Mouse (Mus musculus): ENCODE data around the gene Rora.
A peak's percentile ranks its signal among the peaks of the same experiment; 100 is the strongest.

The Rora gene

DNA sequence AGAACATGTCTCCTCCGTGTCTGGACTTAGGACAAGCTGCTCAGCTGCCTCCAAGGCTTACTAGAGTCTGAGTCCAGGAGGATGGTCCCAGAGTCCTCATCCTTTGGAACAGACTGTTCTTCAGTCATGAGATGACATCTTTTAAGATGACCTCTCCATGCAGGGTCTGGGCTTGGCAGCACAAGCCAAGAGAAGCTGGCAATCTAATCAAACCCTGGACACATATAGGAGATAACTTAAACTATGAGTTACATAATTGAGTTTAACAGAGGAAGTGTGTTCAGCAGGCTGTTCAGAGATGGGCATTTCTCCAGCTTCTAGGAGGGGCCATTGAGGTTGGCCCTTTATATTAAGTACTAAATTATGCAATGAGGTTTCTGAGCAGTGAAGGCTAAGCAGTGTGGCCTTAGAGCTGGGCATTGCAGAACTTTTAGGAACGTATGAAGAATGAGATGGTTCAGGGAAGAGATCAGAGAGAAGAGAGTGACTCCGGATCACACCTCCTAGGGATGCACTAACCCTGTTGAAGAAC, 42.9 kb downstream of the Rora start:
- Histone ChIP-seq H3K36me3 (ENCODE audit: insufficient read depth, low read length) (no peaks in the 10 kb centered on the region), H3K4me3 (replicated peaks; ENCODE audit: low read length) (no peak overlapping the region), H3K4me1 (replicated peaks; ENCODE audit: low read depth, low read length) (no peaks in the 10 kb centered on the region), H3K9me3 (ENCODE audit: low read length) (no peaks in the 10 kb centered on the region), H3K27me3 (ENCODE audit: insufficient read depth, low read length) (no peaks in the 10 kb centered on the region)
- no peak for TF ChIP-seq NANOG (IDR thresholded peaks at IDR 0.05; ENCODE audit: borderline replicate concordance, low read length)
- TF ChIP-seq POU5F1 (IDR thresholded peaks at IDR 0.05; ENCODE audit: borderline replicate concordance, low read length): no peak
- TF ChIP-seq CTCF (conservative IDR thresholded peaks at IDR 0.05; ENCODE audit: low read length): no peak

DNA sequence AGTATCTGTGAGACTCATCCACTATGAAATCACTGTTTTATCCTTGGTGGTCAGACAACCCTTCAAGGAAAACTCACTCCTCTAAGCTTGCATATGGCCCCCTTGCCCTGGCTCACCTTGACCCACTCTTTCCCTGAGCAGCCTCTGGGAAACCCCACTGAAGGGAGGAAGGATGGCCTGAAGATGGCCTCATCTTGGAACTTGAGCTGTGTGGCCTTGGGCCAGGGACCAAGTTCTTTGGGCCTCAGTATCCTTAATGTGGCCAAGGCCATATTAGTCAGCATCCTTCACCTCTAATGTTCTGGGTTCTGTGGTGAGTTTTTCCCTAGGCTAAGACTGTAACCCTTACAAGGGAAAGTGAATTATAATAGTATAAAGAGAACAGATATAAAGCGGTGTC, 45.8 kb downstream of the Rora start:
- no peaks in the 10 kb centered on the region for H3K4me1 ChIP-seq (replicated peaks; ENCODE audit: low read depth, low read length)
- TF ChIP-seq CTCF (conservative IDR thresholded peaks at IDR 0.05; ENCODE audit: low read length) (no peak), POU5F1 (IDR thresholded peaks at IDR 0.05; ENCODE audit: borderline replicate concordance, low read length) (no peak)
- H3K9me3 ChIP-seq (ENCODE audit: low read length): no peaks in the 10 kb centered on the region
- no peak overlapping the region for H3K4me3 ChIP-seq (replicated peaks; ENCODE audit: low read length)
- no peaks in the 10 kb centered on the region for H3K27me3 ChIP-seq (ENCODE audit: insufficient read depth, low read length)
- no peaks in the 10 kb centered on the region for H3K36me3 ChIP-seq (ENCODE audit: insufficient read depth, low read length)

DNA sequence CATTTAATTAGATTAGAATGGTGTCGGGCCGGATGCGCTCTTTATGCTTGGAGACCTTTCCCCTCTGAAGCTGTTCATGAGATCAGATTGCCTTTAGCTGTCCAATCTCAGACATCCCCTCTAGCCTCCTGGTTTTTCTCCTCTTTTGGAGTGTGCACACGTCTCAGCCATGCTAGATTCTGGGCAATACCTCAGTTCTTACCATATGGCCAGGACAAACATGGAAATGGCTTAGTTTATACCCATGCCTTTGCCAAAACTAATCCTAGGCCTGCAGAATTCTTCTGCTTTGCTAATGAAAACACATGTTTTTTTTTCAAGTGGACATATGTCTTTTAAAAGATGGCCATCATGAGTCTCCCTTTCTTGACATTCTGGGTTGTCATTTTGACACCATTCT, 46.3 kb downstream of the Rora start:
- H3K27me3 ChIP-seq (ENCODE audit: insufficient read depth, low read length): no peaks in the 10 kb centered on the region
- H3K36me3 ChIP-seq (ENCODE audit: insufficient read depth, low read length): no peaks in the 10 kb centered on the region
- no peaks in the 10 kb centered on the region for H3K4me1 ChIP-seq (replicated peaks; ENCODE audit: low read depth, low read length)
- no peak overlapping the region for H3K4me3 ChIP-seq (replicated peaks; ENCODE audit: low read length)
- TF ChIP-seq CTCF (conservative IDR thresholded peaks at IDR 0.05; ENCODE audit: low read length): no peak
- TF ChIP-seq NANOG (IDR thresholded peaks at IDR 0.05; ENCODE audit: borderline replicate concordance, low read length): no peak
- TF ChIP-seq POU5F1 (IDR thresholded peaks at IDR 0.05; ENCODE audit: borderline replicate concordance, low read length): no peak
- H3K9me3 ChIP-seq (ENCODE audit: low read length): no peaks in the 10 kb centered on the region

DNA sequence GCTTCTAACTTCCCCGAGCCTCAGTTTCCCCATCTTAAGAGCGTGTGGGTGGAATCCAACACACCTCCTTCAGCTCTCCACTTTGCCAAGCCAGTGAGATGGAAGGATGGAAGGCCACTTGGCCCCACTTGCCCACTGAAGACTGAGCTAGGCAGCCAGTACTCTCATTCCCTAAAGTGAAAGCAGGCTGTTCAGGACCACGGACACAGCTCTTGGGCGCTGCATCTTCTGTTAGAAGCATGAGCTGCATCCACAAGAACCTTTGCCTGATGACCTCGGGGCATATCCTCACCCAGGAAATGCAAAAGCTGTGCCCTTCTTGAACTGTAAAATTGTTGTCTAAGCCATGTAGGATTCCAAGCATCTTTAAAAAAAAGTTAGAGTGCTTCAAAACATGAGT, 54.0 kb downstream of the Rora start:
- no peaks in the 10 kb centered on the region for H3K9me3 ChIP-seq (ENCODE audit: low read length)
- no peaks in the 10 kb centered on the region for H3K4me1 ChIP-seq (replicated peaks; ENCODE audit: low read depth, low read length)
- H3K4me3 ChIP-seq (replicated peaks; ENCODE audit: low read length): no peak overlapping the region
- H3K27me3 ChIP-seq (ENCODE audit: insufficient read depth, low read length): no peaks in the 10 kb centered on the region
- no peak for TF ChIP-seq CTCF (conservative IDR thresholded peaks at IDR 0.05; ENCODE audit: low read length)
- no peak for TF ChIP-seq POU5F1 (IDR thresholded peaks at IDR 0.05; ENCODE audit: borderline replicate concordance, low read length)
- no peak for TF ChIP-seq NANOG (IDR thresholded peaks at IDR 0.05; ENCODE audit: borderline replicate concordance, low read length)
- H3K36me3 ChIP-seq (ENCODE audit: insufficient read depth, low read length): no peaks in the 10 kb centered on the region

DNA sequence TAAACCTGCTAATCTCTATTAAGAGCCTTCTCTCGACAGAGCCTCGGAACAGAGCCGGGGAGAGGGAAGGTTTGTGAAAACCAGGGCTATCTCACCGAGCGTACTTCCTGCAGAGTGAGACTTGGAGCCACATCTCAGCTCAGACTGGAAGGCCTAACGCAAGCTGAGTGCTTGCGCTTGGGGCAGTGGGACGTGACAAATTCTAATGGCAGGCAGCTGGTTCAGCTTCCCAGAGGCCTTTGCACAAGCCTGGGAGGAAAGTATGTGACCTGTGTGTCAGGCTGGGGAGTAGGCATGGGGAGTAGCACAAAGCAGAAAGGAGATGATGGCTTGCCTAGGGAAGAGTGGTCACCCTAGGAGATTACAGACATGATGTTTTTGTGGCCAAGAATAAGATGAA, 55.6 kb downstream of the Rora start:
- TF ChIP-seq CTCF (conservative IDR thresholded peaks at IDR 0.05; ENCODE audit: low read length) (no peak), NANOG (IDR thresholded peaks at IDR 0.05; ENCODE audit: borderline replicate concordance, low read length) (no peak), POU5F1 (IDR thresholded peaks at IDR 0.05; ENCODE audit: borderline replicate concordance, low read length) (no peak)
- Histone ChIP-seq H3K4me1 (replicated peaks; ENCODE audit: low read depth, low read length) (no peaks in the 10 kb centered on the region), H3K36me3 (ENCODE audit: insufficient read depth, low read length) (no peaks in the 10 kb centered on the region), H3K9me3 (ENCODE audit: low read length) (no peaks in the 10 kb centered on the region), H3K27me3 (ENCODE audit: insufficient read depth, low read length) (no peaks in the 10 kb centered on the region), H3K4me3 (replicated peaks; ENCODE audit: low read length) (no peak overlapping the region)

DNA sequence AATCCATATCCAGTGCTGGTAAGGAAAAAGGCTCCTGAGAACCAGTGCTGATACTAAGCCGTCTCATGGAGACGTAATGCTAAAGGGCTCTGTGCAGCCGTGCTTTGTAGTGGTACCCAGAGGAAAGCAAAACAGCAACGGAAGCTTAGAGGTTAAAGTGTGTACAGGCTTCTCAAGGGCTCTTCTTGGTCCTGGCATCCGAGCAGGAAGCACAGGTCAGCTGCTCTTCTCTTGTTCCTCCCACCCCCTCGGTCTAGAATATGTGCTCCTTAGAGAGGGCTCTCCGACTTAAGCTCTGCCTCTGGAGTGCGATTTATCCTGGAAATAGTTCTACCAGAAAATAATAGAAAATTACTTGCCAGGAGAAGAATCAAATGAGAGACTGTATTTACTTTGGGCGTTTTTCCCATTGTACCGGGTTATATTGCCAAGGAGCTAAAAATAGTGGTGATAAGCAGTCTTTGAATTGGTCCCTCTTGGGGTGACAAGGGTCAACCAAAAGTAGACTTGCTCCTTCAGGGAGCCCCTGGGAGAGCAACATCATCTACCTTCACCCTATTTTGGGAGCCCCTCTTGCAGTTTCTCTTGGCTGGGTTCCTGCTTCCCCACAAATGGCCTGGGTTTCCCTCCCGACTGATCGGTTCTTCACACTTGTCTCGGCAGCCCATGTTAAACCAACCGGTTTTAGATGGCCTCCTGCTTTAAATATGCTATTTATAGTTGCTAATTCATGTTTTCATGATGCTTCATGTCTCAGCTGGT, 57.5 kb downstream of the Rora start:
- no peak overlapping the region for H3K4me3 ChIP-seq (replicated peaks; ENCODE audit: low read length)
- H3K4me1 ChIP-seq (replicated peaks; ENCODE audit: low read depth, low read length): no peaks in the 10 kb centered on the region
- no peaks in the 10 kb centered on the region for H3K27me3 ChIP-seq (ENCODE audit: insufficient read depth, low read length)
- H3K36me3 ChIP-seq (ENCODE audit: insufficient read depth, low read length): no peaks in the 10 kb centered on the region
- TF ChIP-seq CTCF (conservative IDR thresholded peaks at IDR 0.05; ENCODE audit: low read length): no peak
- TF ChIP-seq POU5F1 (IDR thresholded peaks at IDR 0.05; ENCODE audit: borderline replicate concordance, low read length): no peak
- TF ChIP-seq NANOG (IDR thresholded peaks at IDR 0.05; ENCODE audit: borderline replicate concordance, low read length): no peak
- no peaks in the 10 kb centered on the region for H3K9me3 ChIP-seq (ENCODE audit: low read length)

DNA sequence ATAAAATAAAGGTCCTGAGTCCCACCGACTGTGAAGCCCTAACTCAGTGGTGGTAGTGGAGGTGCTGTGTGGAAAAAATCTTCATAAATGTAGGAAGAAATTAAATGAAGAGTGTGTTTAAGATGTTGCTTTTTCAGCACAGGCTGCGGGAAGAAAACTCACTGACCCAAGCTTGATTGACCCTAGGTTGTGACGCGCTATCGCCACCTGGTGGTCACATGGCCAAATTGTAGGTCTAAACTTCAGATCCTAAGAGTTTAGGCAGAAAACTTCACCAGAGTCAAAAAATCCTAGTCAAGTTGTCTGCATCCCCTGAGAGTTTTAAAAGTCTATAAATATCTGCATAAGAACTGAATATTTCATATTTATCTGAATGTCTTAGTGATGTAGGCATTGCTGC, 63.4 kb downstream of the Rora start:
- H3K36me3 ChIP-seq (ENCODE audit: insufficient read depth, low read length): no peaks in the 10 kb centered on the region
- no peaks in the 10 kb centered on the region for H3K4me1 ChIP-seq (replicated peaks; ENCODE audit: low read depth, low read length)
- no peak for TF ChIP-seq POU5F1 (IDR thresholded peaks at IDR 0.05; ENCODE audit: borderline replicate concordance, low read length)
- peak; percentile 62 for TF ChIP-seq CTCF (conservative IDR thresholded peaks at IDR 0.05; ENCODE audit: low read length)
- no peak for TF ChIP-seq NANOG (IDR thresholded peaks at IDR 0.05; ENCODE audit: borderline replicate concordance, low read length)
- H3K27me3 ChIP-seq (ENCODE audit: insufficient read depth, low read length): no peaks in the 10 kb centered on the region
- no peaks in the 10 kb centered on the region for H3K9me3 ChIP-seq (ENCODE audit: low read length)
- no peak overlapping the region for H3K4me3 ChIP-seq (replicated peaks; ENCODE audit: low read length)

DNA sequence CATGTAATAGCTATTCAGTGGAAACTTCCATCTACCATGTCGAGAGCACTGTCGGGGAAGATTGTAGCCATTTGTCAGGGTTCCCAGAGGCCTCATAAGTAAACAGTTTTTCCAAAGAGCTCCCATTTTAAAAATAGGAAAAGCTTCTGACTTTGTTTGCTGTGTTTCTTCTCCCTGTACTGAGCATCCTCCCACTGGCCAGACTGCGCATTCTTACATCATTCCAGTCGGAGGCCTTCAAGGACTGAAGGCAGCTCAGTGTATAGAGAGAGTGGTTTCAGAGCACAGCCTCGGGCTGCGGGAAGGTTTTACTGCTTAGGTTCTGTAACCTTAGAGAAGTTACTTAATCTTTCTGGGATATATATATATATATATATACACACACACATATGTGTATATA, 64.8 kb downstream of the Rora start:
- no peaks in the 10 kb centered on the region for H3K36me3 ChIP-seq (ENCODE audit: insufficient read depth, low read length)
- H3K9me3 ChIP-seq (ENCODE audit: low read length): no peaks in the 10 kb centered on the region
- no peak for TF ChIP-seq NANOG (IDR thresholded peaks at IDR 0.05; ENCODE audit: borderline replicate concordance, low read length)
- TF ChIP-seq CTCF (conservative IDR thresholded peaks at IDR 0.05; ENCODE audit: low read length): no peak
- TF ChIP-seq POU5F1 (IDR thresholded peaks at IDR 0.05; ENCODE audit: borderline replicate concordance, low read length): no peak
- H3K4me3 ChIP-seq (replicated peaks; ENCODE audit: low read length): no peak overlapping the region
- H3K27me3 ChIP-seq (ENCODE audit: insufficient read depth, low read length): no peaks in the 10 kb centered on the region
- no peaks in the 10 kb centered on the region for H3K4me1 ChIP-seq (replicated peaks; ENCODE audit: low read depth, low read length)

DNA sequence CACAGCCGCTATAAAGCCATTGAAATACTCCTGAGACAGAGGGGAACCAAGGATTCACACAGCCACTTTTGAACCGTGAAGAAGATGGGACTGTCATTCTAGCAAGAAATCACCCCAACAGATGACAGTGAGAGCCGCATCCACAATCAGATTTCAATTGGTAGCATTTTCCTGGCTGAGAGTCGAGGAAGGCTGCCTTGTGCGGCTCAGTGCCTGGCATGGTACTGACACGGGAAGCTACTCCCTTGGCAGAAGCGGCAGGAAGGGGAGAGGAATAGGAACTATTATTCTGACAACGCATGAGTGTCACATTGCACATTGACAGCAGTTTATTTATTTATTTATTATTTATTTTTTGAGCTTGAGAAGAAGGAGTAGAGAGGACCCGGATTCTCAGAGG, 65.7 kb downstream of the Rora start:
- Histone ChIP-seq H3K9me3 (ENCODE audit: low read length) (no peaks in the 10 kb centered on the region), H3K27me3 (ENCODE audit: insufficient read depth, low read length) (no peaks in the 10 kb centered on the region), H3K4me1 (replicated peaks; ENCODE audit: low read depth, low read length) (no peaks in the 10 kb centered on the region), H3K36me3 (ENCODE audit: insufficient read depth, low read length) (no peaks in the 10 kb centered on the region), H3K4me3 (replicated peaks; ENCODE audit: low read length) (no peak overlapping the region)
- no peak for TF ChIP-seq NANOG (IDR thresholded peaks at IDR 0.05; ENCODE audit: borderline replicate concordance, low read length)
- no peak for TF ChIP-seq CTCF (conservative IDR thresholded peaks at IDR 0.05; ENCODE audit: low read length)
- no peak for TF ChIP-seq POU5F1 (IDR thresholded peaks at IDR 0.05; ENCODE audit: borderline replicate concordance, low read length)

All from E14TG2a.4 (cell line).